Mouse (Mus musculus): ENCODE results near the gene Slc5a2.

Gene Slc5a2

GRCm38 (mm10) chr7:128265411-128265810 lies at the start of gene Slc5a2:
Slc5a2 (plus strand) TSS chr7:128265657.
- DNase-seq (ENCODE audit: low spot score): no peak

- no peak for DNase-seq (ENCODE audit: low spot score)
These were observed 45.5 kb upstream of the Slc5a2 start for GRCm38 (mm10) chr7:128219952-128220351.

- no peak for DNase-seq (ENCODE audit: low spot score)
These were observed 44.5 kb upstream of the Slc5a2 start for GRCm38 (mm10) chr7:128220936-128221335.

GRCm38 (mm10) chr7:128231741-128232140 lies 33.7 kb upstream of the Slc5a2 start:
- peak; percentile 48 for DNase-seq (ENCODE audit: low spot score)

- DNase-seq (ENCODE audit: low spot score): no peak
These were observed 30.7 kb upstream of the Slc5a2 start for GRCm38 (mm10) chr7:128234796-128235195.

- DNase-seq (ENCODE audit: low spot score): no peak
These were observed 30.0 kb upstream of the Slc5a2 start for GRCm38 (mm10) chr7:128235481-128235880.

- no peak for DNase-seq (ENCODE audit: low spot score)
These were observed 29.0 kb upstream of the Slc5a2 start for GRCm38 (mm10) chr7:128236426-128236825.

GRCm38 (mm10) chr7:128236856-128237592 lies 28.4 kb upstream of the Slc5a2 start, which contains the start of gene Armc5:
Armc5 (plus strand) TSS chr7:128237342.
- DNase-seq (ENCODE audit: low spot score): peak; percentile 79

- DNase-seq (ENCODE audit: low spot score): no peak
These were observed 27.9 kb upstream of the Slc5a2 start for GRCm38 (mm10) chr7:128237593-128237926.

- DNase-seq (ENCODE audit: low spot score): peak; percentile 100
These were observed 27.3 kb upstream of the Slc5a2 start, which contains the start of gene 9130023H24Rik for GRCm38 (mm10) chr7:128237927-128238778. 9130023H24Rik (minus strand) TSS chr7:128238031.

GRCm38 (mm10) chr7:128238991-128239390 lies 26.5 kb upstream of the Slc5a2 start:
- peak; percentile 69 for DNase-seq (ENCODE audit: low spot score)

- DNase-seq (ENCODE audit: low spot score): no peak
These were observed 25.2 kb upstream of the Slc5a2 start for GRCm38 (mm10) chr7:128240131-128240784.

- no peak for DNase-seq (ENCODE audit: low spot score)
These were observed 23.1 kb upstream of the Slc5a2 start for GRCm38 (mm10) chr7:128242331-128242730.

- DNase-seq (ENCODE audit: low spot score): peak; percentile 58
These were observed 21.5 kb upstream of the Slc5a2 start for GRCm38 (mm10) chr7:128243921-128244320.

- no peak for DNase-seq (ENCODE audit: low spot score)
These were observed 20.9 kb upstream of the Slc5a2 start for GRCm38 (mm10) chr7:128244410-128245025.

GRCm38 (mm10) chr7:128245547-128245946 lies 19.9 kb upstream of the Slc5a2 start:
- DNase-seq (ENCODE audit: low spot score): no peak

- DNase-seq (ENCODE audit: low spot score): peak; percentile 63
These were observed 18.7 kb upstream of the Slc5a2 start, which contains the start of gene Tgfb1i1 for GRCm38 (mm10) chr7:128246496-128247391. Tgfb1i1 (plus strand) TSS chr7:128246812.

GRCm38 (mm10) chr7:128247443-128247842 lies 18.0 kb upstream of the Slc5a2 start:
- peak; percentile 95 for DNase-seq (ENCODE audit: low spot score)

GRCm38 (mm10) chr7:128248081-128249042 lies 17.1 kb upstream of the Slc5a2 start:
- no peak for DNase-seq (ENCODE audit: low spot score)

GRCm38 (mm10) chr7:128249998-128250397 lies 15.5 kb upstream of the Slc5a2 start:
- no peak for DNase-seq (ENCODE audit: low spot score)
